Mouse (Mus musculus) gonadal fat pad, adult 2 months (tissue): ENCODE data around the gene Gpd1. TPM values are rescaled to one million over a fixed set of nuclear protein-coding genes. Genes with fewer than 3 reads are reported as not detected.
"Not testable (repeated sequence)": the region's sequence is repeated elsewhere in the genome, so short reads cannot be mapped to it uniquely, and the experiment has no call there.

ENCODE experiments used
- DNase-seq: peaks from one replicate; pipeline ENCODE4 v3.0.0-alpha.2; 2012; ENCODE audit warnings: low read depth
- polyA plus RNA-seq: library from polyadenylated mRNA; depleted of rRNA; stranded (reverse); fragments of >200 nt; gene quantifications from 2 replicates; pipeline ENCODE4 v1.2.3, GENCODE M21; 2012

Gpd1 gene
- polyA plus RNA-seq, 1 experiment, result 504 TPM

DNA sequence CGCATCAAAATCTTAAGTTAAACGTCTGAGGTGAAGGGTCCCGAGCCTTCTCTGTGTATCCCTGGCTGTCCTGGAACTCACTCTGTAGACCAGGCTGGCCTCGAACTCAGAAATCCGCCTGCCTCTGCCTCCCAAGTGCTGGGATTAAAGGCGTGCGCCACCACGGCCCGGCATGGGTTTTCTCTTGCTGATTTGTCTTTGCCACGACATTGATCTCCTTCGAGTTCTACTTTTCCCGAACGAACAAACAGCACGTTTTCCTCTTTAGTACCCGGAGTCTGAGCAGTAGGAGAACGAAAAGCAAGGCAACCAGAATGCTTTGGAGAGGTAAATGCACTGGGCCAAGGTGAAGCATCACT is 15.7 kb upstream of the Gpd1 start:
- DNase-seq, result not testable (repeated sequence)

DNA sequence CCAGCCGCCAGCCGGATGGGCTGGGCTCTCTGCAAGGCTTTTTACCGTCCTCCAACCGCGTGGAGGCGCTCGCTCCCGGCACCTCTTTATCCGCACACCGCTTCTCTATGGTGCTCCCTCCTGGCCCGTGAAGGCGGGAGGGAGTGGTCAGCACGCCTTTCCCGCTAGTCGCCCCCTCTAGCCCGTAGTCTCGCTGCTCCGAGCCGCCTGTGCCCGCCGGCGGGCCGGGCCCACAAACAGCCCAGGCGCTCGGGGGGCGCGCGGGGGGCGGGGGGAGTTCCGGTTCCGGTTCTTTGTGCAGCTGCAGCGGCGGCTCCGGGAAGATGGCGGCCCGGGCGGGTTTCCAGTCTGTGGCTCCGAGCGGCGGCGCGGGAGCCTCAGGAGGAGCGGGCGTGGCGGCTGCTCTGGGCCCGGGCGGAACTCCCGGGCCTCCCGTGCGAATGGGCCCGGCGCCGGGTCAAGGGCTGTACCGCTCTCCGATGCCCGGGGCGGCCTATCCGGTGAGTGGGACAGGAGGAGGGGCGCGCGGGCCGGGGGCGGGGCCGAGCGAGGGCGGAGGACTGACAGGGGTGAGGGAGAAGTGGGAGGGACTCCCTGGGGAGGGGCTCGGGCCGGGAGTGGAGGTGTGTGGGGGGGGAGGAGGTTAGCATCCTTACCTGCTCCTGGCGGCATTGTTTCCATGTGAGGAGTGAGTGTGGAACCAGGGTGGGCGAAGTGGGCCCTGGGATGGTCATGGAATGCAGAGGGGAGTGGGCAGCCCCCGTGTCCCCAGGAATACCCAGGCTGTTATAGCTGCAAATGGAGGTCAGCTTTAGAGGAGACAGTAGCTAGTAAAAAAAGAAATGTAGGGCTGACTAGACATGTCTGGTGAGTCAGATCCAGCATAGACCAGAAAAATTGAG is 15.1 kb upstream of the Gpd1 start, which contains the start of gene Smarcd1:
TSS of gene Smarcd1 (plus strand) at position 131 of the 902 bp plus-strand sequence.
- no peak for DNase-seq

GRCm38 (mm10) chr15:99703104-99703503 is 14.2 kb upstream of the Gpd1 start:
- DNase-seq, result no peak

DNA sequence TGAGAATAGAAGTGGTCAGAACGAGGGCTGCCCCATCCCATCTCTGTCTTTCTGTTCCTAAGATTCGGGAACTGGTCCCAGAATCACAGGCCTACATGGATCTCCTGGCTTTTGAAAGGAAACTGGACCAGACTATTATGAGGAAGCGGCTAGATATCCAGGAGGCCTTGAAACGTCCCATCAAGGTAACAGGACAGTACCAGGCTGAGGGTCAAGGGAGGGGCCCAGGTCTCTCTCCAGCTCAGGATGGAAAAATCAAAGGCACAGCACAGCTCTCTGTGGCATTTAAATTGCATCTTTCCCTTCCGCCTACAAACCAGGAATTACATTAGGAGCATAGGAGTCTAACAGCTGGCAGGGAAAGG is 13.7 kb upstream of the Gpd1 start:
- no peak for DNase-seq

DNA sequence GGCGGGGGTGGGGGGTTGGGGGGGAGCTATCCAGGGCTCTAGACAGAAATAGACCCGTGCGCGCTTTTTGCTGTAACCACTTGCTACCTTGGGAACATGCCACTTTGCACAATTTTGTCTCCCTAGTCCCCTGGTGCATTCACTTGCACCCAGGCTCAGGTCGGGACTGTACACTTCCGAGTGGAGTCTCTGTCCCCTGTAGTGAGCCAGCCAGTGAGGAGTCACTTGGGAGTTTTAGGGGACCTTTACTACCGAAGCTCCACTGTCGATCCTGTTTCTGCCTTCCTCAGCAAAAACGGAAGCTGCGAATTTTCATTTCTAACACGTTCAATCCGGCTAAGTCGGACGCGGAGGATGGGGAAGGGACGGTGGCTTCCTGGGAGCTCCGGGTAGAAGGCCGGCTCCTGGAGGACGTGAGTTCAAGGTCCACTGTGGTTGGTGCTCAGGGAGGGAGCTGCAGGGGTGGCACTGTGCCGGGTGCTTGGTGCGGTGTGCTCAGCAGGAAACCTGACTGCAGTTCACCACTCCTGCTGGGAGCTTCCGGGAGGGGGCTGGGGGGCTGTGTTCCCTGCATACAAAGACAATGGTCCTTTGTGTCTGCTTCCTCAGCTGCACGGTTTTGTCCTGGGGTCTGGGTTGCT is 13.2 kb upstream of the Gpd1 start:
- DNase-seq, result no peak

DNA sequence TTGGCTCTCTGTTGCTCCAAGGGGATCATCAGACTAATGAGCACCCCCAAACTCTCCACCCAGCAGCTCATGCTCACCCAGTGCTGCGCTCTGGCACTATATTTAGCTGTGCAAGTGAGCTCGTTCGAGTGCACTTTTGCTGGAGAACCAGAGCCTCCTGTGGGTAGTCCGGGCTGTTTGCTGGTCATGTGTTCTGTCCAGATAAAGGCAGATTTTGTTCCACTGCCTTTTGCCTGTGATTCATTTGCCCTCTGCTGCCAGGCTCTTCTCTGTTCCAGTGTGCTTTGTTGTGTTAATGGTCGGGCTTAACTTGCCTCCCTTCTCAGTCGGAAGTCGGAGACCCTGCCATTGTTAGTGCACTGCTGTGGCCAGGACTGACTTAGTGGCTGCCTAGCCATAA is 12.4 kb upstream of the Gpd1 start:
- no peak for DNase-seq

GRCm38 (mm10) chr15:99705440-99706048 is 11.8 kb upstream of the Gpd1 start, which contains the start of gene Gm17349:
TSS of gene Gm17349 (minus strand) at chr15:99705490.
- DNase-seq, result no peak

GRCm38 (mm10) chr15:99708176-99708575 is 9.1 kb upstream of the Gpd1 start:
- DNase-seq, result no peak

GRCm38 (mm10) chr15:99710221-99711190 is 6.8 kb upstream of the Gpd1 start:
- DNase-seq, result no peak

DNA sequence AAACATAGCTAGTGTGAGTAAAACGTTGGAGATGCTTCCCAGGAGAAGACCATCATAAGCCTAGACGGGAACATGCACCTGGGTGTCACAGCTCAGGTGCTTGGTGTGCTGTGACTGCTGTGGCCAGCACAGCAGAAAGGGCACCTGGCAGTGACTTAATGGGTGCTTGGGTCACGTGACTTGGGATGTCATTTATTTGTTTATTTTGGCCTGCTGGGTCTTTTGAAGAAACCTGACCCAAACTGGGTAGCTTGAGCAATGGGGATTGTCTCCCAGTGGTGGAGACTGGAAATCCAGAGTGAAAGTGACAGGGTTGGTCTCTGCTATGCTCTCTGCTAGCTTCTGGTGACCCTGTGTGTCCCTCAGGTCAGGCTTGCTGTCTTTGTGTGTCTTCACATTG is 5.8 kb upstream of the Gpd1 start:
- no peak for DNase-seq

GRCm38 (mm10) chr15:99712666-99713559 is 4.4 kb upstream of the Gpd1 start:
- no peak for DNase-seq

DNA sequence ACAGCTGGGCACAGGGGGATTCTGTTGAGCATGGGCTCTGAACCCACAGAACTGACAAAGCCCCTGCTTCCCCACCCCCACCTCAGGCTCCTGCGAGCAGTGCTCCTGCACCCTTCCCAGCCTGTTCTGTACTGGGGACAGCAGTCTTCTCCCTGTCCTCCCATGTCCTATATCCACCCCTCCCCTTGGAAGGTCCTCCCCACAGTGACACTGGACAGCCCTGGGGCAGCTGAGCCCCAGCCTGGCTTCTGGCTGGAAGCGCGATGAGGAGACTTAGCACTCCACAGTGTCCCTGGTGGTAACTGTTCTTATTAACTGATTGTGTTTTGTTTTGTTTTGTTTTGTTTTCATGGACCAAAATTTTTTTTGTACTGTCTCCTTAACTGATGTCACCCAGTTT is 3.7 kb upstream of the Gpd1 start:
- DNase-seq, result no peak

DNA sequence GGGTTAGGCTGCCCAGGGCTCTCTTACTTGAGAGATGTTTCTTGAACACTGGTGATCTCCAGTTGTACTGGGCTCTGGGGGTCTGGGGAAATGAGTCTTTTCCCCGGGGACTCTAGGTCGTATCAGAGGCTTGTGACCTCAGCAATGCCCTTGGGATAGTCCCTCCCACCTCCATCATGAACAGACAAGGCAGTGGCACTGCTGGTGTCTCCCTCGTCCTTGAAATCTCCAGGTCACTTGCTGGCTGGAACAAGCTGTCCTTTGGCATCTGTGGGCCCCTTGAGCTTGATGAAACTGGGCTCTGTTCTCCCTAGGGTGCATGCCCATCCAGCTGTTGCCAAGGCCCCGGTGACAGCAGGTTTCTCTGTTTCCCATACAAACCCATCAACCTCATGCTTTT is 3.1 kb upstream of the Gpd1 start:
- DNase-seq, result no peak

DNA sequence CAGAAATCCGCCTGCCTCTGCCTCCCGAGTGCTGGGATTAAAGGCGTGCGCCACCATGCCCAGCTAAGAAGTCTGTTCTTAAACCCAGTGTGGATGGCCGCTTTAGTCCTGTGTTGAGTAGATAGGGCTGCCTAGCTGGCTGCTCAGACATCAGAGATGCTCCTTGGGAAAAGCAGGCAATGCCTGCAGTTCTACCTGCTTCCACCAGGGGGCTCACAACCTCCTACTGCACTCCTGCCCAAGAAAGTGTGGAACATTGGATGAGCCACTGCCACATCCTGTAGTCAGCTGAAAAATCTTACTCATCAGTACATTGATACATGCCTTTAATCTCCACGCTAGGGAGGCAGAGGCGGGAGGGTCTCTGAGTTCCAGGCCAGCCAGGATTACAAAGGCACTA is 2.5 kb upstream of the Gpd1 start:
- no peak for DNase-seq

- no peak for DNase-seq
These were observed 1.9 kb upstream of the Gpd1 start for GRCm38 (mm10) chr15:99715361-99715865.

DNA sequence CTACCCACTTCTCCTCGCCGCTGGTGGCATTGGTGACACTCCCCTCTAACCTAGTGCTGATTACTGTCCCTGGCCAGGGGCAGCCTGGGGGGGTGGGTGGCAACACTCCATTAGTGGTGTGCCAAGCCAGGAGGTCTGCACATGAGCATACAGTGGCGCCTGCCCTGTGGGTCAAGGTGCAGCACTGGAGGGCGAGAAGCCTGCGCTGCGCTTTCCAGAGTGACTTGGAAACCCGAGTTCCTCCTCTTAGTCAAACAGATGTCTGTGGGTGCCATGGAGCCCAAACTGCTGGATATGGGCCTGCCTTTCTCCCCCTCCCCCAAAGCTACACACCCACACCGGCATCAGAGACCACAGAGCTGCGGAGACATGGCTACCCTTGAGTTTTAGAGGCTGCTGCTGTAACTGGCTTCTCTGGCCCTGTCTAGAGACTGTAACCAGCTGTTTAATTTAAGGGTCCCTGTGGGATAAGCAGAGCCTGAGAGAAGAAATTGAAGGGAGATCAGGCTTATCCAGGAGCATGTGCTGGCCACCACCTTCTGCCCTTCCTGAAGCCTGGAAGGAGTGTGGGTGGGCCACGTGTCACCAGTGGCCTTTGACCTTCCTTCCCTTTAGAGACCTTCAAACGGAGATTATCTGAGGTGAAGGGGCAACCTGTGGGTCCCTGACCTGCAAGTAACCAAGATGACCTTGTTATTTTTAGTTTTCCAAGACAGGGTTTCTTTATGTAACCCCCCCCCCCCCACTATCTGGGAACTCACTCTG is 1.2 kb upstream of the Gpd1 start:
- no peak for DNase-seq

DNA sequence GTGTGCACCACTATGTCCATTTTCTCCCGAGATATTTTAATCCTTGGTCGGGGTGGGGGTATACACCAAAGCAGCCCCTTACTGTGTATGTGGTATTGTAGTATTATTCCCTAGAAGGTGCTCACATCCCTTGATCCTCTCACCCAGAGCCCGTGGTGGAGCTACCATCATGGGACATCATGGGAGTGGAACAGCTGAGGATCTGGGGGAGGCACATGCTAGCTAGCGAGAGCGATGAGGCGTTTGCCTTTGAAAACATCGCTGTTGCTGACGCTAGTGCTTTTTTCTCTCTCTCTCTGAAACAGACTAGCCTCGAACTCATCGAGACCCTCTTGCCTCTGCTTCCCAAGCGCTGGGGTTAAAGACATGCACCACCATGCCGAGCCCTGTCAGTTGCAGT is 501 bp upstream of the Gpd1 start:
- DNase-seq, result no peak

- no peak for DNase-seq
These were observed 1.2 kb downstream of the Gpd1 start for GRCm38 (mm10) chr15:99718461-99719021.

GRCm38 (mm10) chr15:99719865-99720264 is 2.5 kb downstream of the Gpd1 start:
- no peak for DNase-seq
